Mouse (Mus musculus) liver, postnatal 0 days (tissue): ENCODE results near the gene BC030500. TPM values are rescaled to one million over a fixed set of nuclear protein-coding genes. Genes with fewer than 3 reads are reported as not detected.

ENCODE experiments used
- ATAC-seq: fragments of 200-750 bp; cut with Nextera tagmentation; 2 replicates; pipeline ENCODE4 v1.8.0; 2017; ENCODE audit warnings: mild to moderate bottlenecking, moderate library complexity
- DNase-seq: peaks from one replicate; pipeline ENCODE4 v3.0.0-alpha.2; 2016
- H3K27ac ChIP-seq: fragments of 300-500 bp; sonication (generic); 2 replicates; pipeline ENCODE4 v1.5.1; 2014; ENCODE audit warnings: antibody characterized with exemption, moderate library complexity, mild to moderate bottlenecking, low read depth
- H3K27me3 ChIP-seq: fragments of 300-500 bp; sonication (generic); 2 replicates; pipeline ENCODE4 v1.6.1; 2014; ENCODE audit warnings: low read length, control low read depth, mixed read lengths; ENCODE audit not compliant: insufficient read depth
- H3K36me3 ChIP-seq: fragments of 300-500 bp; sonication (generic); replicated peaks from 2 replicates; pipeline ENCODE4 v1.6.1; 2014; ENCODE audit warnings: mild to moderate bottlenecking, control low read depth, low read length, moderate library complexity, mixed read lengths; ENCODE audit not compliant: insufficient read depth
- H3K4me1 ChIP-seq: fragments of 300-500 bp; sonication (generic); 2 replicates; pipeline ENCODE4 v1.6.1; 2014; ENCODE audit warnings: antibody characterized with exemption, mild to moderate bottlenecking, control low read depth; ENCODE audit not compliant: insufficient read depth
- H3K4me2 ChIP-seq: fragments of 300-500 bp; sonication (generic); 2 replicates; pipeline ENCODE4 v1.6.1; 2014; ENCODE audit warnings: low read depth, mild to moderate bottlenecking, low read length, moderate library complexity, mixed read lengths
- H3K4me3 ChIP-seq: fragments of 300-500 bp; sonication (generic); 2 replicates; pipeline ENCODE4 v1.5.1; 2014; ENCODE audit warnings: low read depth, low read length
- H3K9ac ChIP-seq: fragments of 300-500 bp; sonication (generic); replicated peaks from 2 replicates; pipeline ENCODE4 v1.6.1; 2014; ENCODE audit warnings: mild to moderate bottlenecking, moderate library complexity
- H3K9me3 ChIP-seq: fragments of 300-500 bp; sonication (generic); 2 replicates; pipeline ENCODE4 v1.6.1; 2016; ENCODE audit warnings: mild to moderate bottlenecking, control low read depth, low read length, mixed read lengths
- CTCF ChIP-seq: sonication (generic); IDR thresholded peaks from 2 replicates; pipeline ENCODE4 v1.5.1; 2016; ENCODE audit warnings: antibody characterized with exemption, low read depth
- EP300 ChIP-seq: IDR thresholded peaks from 2 replicates; pipeline ENCODE4 v1.6.1; 2016; ENCODE audit warnings: antibody characterized with exemption, low read depth, mild to moderate bottlenecking
- WGBS: fragments of 180-500 bp; shearing (Covaris S2); extraction: QIAGEN DNeasy Blood & Tissue Kit; methylation state at CpG from one replicate; pipeline ENCODE4 v1.1.7; 2014; ENCODE audit not compliant: insufficient replicate concordance; 5-methylcytosine and 5-hydroxymethylcytosine counted together
- polyA plus RNA-seq: library from polyadenylated mRNA; unstranded; fragments of >200 nt; fragmentation: Nextera tagmentation; extraction: Ambion mirVana; gene quantifications from 2 replicates; pipeline ENCODE4 v1.2.1, GENCODE M21; 2015

Gene BC030500
- polyA plus RNA-seq, 1 experiment from 2014 or later, result not detected

DNA sequence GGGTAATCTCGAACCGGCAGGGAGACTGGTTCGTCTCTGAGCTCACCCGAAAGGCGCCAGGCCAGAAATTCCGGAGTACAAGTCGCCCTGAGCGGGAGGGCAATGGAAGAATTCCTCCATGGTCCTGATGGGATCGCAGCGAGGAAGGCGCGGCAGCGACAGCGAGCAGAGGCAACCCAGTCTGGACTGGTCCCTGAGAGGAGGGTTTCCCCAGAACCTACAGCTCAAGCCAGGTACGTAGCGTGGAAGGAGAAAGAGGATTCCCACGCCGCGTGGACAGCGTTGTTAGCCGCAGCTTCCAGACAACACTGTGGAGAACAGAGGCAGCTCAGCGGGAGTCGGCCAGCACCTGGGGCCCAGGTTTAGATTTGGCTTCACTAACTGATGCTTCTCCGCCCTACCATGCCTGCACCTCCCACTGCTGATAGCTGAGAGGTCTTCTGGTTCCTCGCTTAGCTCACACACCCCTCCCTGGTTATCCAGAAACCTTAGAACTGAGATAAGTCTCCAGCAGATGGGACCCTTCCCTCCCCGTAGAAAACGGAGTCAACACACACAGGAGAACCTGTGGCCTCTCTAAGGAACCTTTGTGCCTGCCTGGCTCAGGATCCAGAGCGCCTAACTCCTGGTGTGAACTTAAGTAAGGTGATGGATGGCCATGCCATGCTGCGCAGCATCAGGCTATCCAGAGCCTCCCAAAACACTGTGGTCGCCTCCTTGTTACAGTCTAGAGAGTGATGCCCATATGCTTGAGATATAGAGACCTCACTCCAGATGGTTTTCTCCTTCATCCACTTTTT lies 1.5 kb downstream of the BC030500 start:
- ATAC-seq (no peak), DNase-seq (no peak)
- peak overlapping the region; percentile 60 for H3K4me2 ChIP-seq
- H3K27me3 ChIP-seq, result peaks cover 18% of the 10 kb centered on the region
- TF ChIP-seq CTCF, result no peak
- TF ChIP-seq EP300, result no peak
- H3K9ac ChIP-seq, result no peak overlapping the region
- H3K4me3 ChIP-seq, result peak overlapping the region; percentile 24
- no peaks in the 10 kb centered on the region for H3K4me1 ChIP-seq
- H3K27ac ChIP-seq, result no peak overlapping the region
- no peaks in the 10 kb centered on the region for H3K36me3 ChIP-seq
- no peaks in the 10 kb centered on the region for H3K9me3 ChIP-seq
- 4% methylated on average over 30 of the region's 30 CpGs for WGBS

DNA sequence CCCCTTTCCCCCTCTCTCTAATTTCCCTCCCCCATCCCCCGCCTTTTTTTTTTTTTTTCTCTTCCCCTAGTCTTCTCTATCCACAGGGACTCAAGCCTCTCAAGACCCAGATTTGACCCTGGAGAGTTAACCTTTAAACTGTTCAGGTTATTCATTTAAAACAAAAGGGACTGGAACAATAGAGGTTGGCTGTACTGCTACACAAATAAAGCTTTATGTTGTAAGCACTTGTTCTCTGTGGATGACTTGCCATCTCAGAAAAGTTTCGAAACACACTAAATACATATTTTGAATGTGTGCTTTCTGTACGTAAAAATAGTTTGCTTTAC lies 2.0 kb downstream of the BC030500 start:
- DNase-seq, result no peak
- Histone ChIP-seq H3K4me1 (no peaks in the 10 kb centered on the region), H3K4me3 (no peak overlapping the region), H3K27ac (no peak overlapping the region), H3K36me3 (no peaks in the 10 kb centered on the region), H3K9me3 (no peaks in the 10 kb centered on the region), H3K4me2 (no peak overlapping the region), H3K27me3 (peaks cover 18% of the 10 kb centered on the region), H3K9ac (no peak overlapping the region)
- no peak for ATAC-seq
- TF ChIP-seq CTCF (no peak), EP300 (no peak)
- 67% methylated on average over 3 of the region's 3 CpGs for WGBS

DNA sequence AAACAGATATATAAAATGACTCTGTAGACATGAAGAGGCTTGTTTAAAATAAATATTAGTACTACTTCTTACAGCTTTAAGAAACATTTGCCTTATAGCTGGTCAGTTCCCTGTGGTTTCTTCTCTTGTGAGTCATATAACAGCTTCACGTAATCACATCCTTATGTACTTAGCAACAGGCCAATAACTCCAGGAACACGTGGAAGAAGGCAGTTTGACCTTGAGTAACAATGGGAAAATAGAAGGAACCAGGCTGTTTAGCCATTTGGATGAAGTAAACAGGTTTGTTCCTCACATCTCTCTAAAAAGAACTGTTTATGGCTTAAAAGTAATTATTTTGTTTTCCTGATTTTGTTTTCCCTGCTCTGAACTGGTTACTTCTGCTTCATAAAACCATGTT lies 3.6 kb downstream of the BC030500 start:
- Histone ChIP-seq H3K4me1 (no peaks in the 10 kb centered on the region), H3K9me3 (no peaks in the 10 kb centered on the region), H3K4me3 (no peak overlapping the region), H3K9ac (no peak overlapping the region), H3K27ac (no peak overlapping the region), H3K4me2 (no peak overlapping the region), H3K36me3 (no peaks in the 10 kb centered on the region), H3K27me3 (peaks cover 18% of the 10 kb centered on the region)
- no peak for DNase-seq
- no peak for ATAC-seq
- 56% methylated on average over 2 of the region's 2 CpGs for WGBS
- TF ChIP-seq EP300 (no peak), CTCF (no peak)

DNA sequence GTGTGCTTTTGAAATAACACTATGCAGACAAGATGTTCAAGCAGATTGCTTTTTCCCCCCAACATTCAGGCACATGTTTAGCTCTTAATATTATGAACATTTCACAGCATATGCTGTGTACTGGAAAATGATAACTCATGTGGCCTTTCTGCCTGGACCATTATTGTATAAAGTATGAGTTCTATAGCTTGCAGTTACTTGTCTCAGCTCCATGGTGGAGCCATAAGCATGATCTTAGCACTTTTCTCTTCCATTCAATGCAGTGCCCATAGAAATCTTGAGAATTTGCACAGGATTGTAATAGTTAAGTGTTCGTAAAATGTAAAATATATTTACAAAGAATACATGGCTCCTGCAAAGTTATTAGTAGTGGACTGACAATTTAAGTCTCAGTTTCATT lies 19.5 kb downstream of the BC030500 start:
- WGBS, result 86% methylated on average over 1 of the region's 1 CpGs
- DNase-seq, result no peak
- no peaks in the 10 kb centered on the region for H3K4me1 ChIP-seq
- H3K4me2 ChIP-seq, result no peak overlapping the region
- no peak for TF ChIP-seq EP300
- TF ChIP-seq CTCF, result no peak
- H3K9ac ChIP-seq, result no peak overlapping the region
- H3K9me3 ChIP-seq, result no peaks in the 10 kb centered on the region
- no peak overlapping the region for H3K4me3 ChIP-seq
- no peak for ATAC-seq
- no peaks in the 10 kb centered on the region for H3K27me3 ChIP-seq
- no peaks in the 10 kb centered on the region for H3K36me3 ChIP-seq
- H3K27ac ChIP-seq, result no peak overlapping the region

DNA sequence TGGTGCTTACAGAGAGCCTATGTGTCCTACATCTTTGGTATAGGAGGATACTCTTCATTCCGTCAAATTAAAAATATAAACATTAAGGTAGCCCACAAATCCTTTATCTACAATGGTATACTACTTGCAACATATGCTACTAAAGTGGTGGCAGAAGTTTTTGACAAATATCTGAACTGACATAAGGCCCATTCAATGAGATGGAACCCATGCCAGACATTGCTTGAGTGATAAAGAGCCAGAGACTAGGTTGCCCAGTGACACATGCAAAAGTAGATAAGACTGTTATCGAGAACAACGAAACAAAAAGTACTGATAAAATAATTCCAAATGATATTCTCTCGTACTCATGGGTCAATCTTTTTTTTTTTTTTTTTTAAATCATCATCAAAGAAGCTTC lies 32.2 kb downstream of the BC030500 start:
- H3K4me3 ChIP-seq, result no peak overlapping the region
- TF ChIP-seq EP300 (no peak), CTCF (no peak)
- ATAC-seq (no peak), DNase-seq (no peak)
- no peak overlapping the region for H3K9ac ChIP-seq
- WGBS, result 75% methylated on average over 4 of the region's 4 CpGs
- H3K4me1 ChIP-seq, result no peaks in the 10 kb centered on the region
- H3K9me3 ChIP-seq, result no peaks in the 10 kb centered on the region
- H3K36me3 ChIP-seq, result no peaks in the 10 kb centered on the region
- no peak overlapping the region for H3K27ac ChIP-seq
- H3K4me2 ChIP-seq, result no peak overlapping the region
- H3K27me3 ChIP-seq, result no peaks in the 10 kb centered on the region

DNA sequence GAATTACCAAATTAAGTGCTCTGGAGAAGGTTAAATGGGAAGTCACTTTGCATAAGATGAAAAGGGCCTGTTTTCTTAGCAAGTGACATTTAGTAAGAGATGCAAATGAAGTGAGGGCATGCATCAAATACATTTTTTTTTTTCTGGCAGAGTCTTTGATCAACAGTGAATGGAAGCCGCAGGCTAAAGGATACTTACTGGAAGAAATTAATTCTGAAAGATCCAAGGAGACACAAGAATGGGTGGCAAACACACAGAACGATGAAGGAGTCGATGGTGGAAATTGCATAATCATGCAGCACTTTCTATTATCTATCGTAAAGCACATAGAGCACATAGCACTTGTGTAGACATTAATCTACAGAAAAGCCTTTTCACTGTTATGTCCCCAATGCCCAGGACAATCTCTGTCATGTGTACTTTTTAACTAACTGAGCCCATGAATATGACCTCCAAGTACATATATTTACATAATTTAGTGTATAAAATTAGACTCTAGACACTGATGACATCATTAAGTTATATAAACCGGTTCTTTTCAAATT lies 45.7 kb downstream of the BC030500 start:
- Histone ChIP-seq H3K27me3 (no peaks in the 10 kb centered on the region), H3K36me3 (no peaks in the 10 kb centered on the region), H3K27ac (no peak overlapping the region), H3K4me1 (no peaks in the 10 kb centered on the region), H3K4me3 (no peak overlapping the region), H3K9ac (no peak overlapping the region), H3K4me2 (no peak overlapping the region), H3K9me3 (no peaks in the 10 kb centered on the region)
- DNase-seq (no peak), ATAC-seq (no peak)
- no peak for TF ChIP-seq CTCF
- TF ChIP-seq EP300, result no peak
- WGBS, result 71% methylated on average over 5 of the region's 5 CpGs

Other genes starting within 250 kb of the BC030500 start
- not detected in 2 replicates for gene Galntl6, start 885 bp downstream of the BC030500 start, polyA plus RNA-seq